Mouse (Mus musculus) heart, postnatal 14 days (tissue): ENCODE measurements around the gene Slc20a1. TPM values are rescaled to one million over a fixed set of nuclear protein-coding genes. Genes with fewer than 3 reads are reported as not detected.

Source experiments
- DNase-seq, 2 experiments: peaks; one replicate each; pipeline ENCODE4 v3.0.0; 2021 to 2022
- intact Hi-C: fragments of 180-260 bp; cut with DNase I; formaldehyde crosslinking; loops from one replicate; pipeline ENCODE4 v1.15.1; 2025
- total RNA-seq, 2 experiments: library from RNA; stranded (reverse); gene quantifications; 2 replicates each; pipeline ENCODE4 v1.2.3; 2021

Gene Slc20a1
- total RNA-seq, 2 experiments from 2014 or later, result 14.0 to 16.8 TPM

DNA sequence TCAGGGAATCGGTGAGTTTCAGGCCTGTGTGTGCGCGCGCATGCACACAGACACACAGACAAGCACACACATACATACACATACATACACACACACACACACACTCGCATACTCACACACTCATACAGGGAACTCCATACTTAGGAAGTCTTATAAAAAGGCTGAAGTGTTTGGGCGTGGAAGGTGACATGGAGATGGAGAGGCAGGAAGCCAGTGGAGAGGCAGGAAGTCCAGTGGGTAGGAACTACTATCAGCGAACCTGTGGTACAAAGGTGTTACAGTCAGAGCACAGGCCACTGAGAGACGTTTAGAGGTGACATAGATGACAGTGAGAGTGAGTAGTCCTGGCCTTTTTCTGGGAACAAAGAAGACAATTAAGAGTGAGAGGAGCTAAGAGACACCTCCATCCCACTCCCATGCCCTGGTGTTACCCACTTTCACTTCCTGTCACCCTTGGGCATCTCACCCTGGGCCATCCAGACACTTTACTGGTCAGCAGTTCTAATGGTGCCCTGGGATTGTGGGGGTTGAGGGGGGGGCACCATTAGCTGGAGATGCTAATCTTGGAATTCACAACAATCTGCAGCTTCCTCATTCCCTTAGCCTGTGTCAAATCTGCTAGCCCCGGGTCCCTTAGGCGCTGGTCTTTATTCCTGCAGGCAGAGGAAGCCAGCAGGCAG, 12.8 kb upstream of the Slc20a1 start:
- intact Hi-C loops, result no loop called here
- DNase-seq, result no peak

GRCm38 (mm10) chr2:129186291-129186919, 12.2 kb upstream of the Slc20a1 start:
- DNase-seq, result no peak
- intact Hi-C loops, result no loop called here

DNA sequence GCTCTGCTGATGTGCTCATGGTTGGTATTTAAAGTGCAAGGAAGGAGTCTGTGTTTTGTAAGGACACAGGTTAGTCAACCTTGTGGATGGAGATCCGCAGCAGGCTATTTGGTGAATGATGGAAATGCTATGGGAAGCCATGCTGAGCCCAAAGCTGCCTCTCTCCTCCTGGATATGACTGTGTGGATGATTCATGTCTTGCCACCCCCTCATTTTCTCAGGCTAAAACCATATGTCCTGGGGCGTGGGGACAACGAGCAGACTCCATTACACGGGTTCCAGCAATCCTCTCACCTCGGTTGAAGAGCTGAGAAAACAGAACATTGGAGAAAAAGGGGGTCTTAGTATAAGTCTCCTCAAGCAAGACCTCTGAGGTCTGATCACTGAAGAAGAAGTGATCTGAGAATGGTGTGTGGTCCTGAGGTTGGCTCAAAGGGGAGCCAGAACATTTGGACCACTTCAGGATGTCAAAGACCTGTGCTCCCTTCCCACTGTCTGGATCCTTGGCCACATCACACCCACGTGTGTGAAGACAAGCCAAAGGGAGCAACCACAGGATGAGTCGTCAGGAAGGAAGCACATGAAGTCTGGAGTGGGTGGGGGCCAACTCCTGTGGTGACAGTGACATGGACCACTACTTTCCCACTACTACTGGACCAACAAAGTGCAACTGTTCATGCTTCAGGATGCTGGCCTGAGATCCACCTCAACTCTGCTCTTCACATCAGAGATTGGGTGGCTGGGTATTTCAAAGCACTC, 6.0 kb upstream of the Slc20a1 start:
- no peak for DNase-seq
- intact Hi-C loops, result no loop called here

GRCm38 (mm10) chr2:129196317-129196716, 2.2 kb upstream of the Slc20a1 start:
- intact Hi-C loops, result no loop called here
- DNase-seq, result no peak

GRCm38 (mm10) chr2:129197197-129197596, 1.4 kb upstream of the Slc20a1 start:
- intact Hi-C loops, result no loop called here

GRCm38 (mm10) chr2:129197843-129198435, 625 bp upstream of the Slc20a1 start:
- intact Hi-C loops, result loop anchor here (2.0 kb wide), 2 partner anchors 23 to 67 kb away; no protein-coding TSS in a partner anchor
- DNase-seq, result no peak

More at GRCm38 (mm10) chr2:129197197-129197596, 1.4 kb upstream of the Slc20a1 start:
- DNase-seq, result no peak

- DNase-seq, result no peak
Observed at GRCm38 (mm10) chr2:129199328-129200085, 943 bp downstream of the Slc20a1 start.

GRCm38 (mm10) chr2:129205000-129205399, 6.4 kb downstream of the Slc20a1 start:
- no peak for DNase-seq
- intact Hi-C loops, result no loop called here

More at GRCm38 (mm10) chr2:129199328-129200085, 943 bp downstream of the Slc20a1 start:
- intact Hi-C loops, result loop anchor here (2.0 kb wide), 2 partner anchors 25 to 69 kb away; no protein-coding TSS in a partner anchor

DNA sequence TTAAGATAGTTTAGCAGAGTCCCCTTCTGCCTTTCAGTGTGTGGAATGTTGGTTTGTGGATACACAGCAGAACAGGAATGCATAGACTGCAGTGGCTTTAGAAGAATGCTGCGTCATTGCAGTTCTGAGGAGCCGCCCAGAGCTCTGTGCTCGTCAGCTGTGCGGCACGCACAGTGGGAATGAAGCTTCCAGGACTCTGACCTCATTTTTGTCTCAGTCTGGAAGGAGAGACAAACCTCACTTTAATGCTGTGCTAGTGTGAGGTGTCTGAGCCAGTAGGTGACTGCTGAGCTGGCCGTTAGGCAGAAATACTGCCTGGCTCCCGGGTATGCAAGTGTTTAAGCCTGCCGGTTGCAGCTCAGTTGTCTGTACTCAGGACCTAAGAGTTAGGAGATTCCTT, 8.3 kb downstream of the Slc20a1 start:
- intact Hi-C loops, result no loop called here
- DNase-seq, result peak in 1 of 2 experiments; percentile 26

- intact Hi-C loops, result no loop called here
- no peak for DNase-seq
Observed at GRCm38 (mm10) chr2:129208181-129208746, 9.7 kb downstream of the Slc20a1 start.

- intact Hi-C loops, result loop anchor here (5.0 kb wide), 1 partner anchor 47 kb away; no protein-coding TSS in a partner anchor
- no peak for DNase-seq
Observed at GRCm38 (mm10) chr2:129210089-129210749, 11.7 kb downstream of the Slc20a1 start.

- no peak for DNase-seq
- intact Hi-C loops, result loop anchor here (5.0 kb wide), 1 partner anchor 46 kb away; no protein-coding TSS in a partner anchor
Observed at GRCm38 (mm10) chr2:129211255-129211654, 12.7 kb downstream of the Slc20a1 start.

- DNase-seq, result no peak
- intact Hi-C loops, result loop anchor here (5.0 kb wide), 1 partner anchor 45 kb away; no protein-coding TSS in a partner anchor
Observed at GRCm38 (mm10) chr2:129211957-129212356, 13.4 kb downstream of the Slc20a1 start.

- DNase-seq, result no peak
- intact Hi-C loops, result loop anchor here (5.0 kb wide), 1 partner anchor 45 kb away; no protein-coding TSS in a partner anchor
Observed at GRCm38 (mm10) chr2:129212566-129212965, 14.0 kb downstream of the Slc20a1 start.

GRCm38 (mm10) chr2:129214774-129215173, 16.2 kb downstream of the Slc20a1 start:
- no peak for DNase-seq
- intact Hi-C loops, result loop anchor here (5.0 kb wide), 1 partner anchor 43 kb away; no protein-coding TSS in a partner anchor

- intact Hi-C loops, result no loop called here
- no peak for DNase-seq
Observed at GRCm38 (mm10) chr2:129217612-129218185, 19.1 kb downstream of the Slc20a1 start.

- intact Hi-C loops, result no loop called here
Observed at GRCm38 (mm10) chr2:129218537-129219105, 20.1 kb downstream of the Slc20a1 start.

GRCm38 (mm10) chr2:129221097-129221632, 22.6 kb downstream of the Slc20a1 start:
- intact Hi-C loops, result no loop called here
- no peak for DNase-seq

More at GRCm38 (mm10) chr2:129218537-129219105, 20.1 kb downstream of the Slc20a1 start:
- DNase-seq, result no peak
